Mouse (Mus musculus): ENCODE measurements around the gene Tomt. TPM values are rescaled to one million over a fixed set of nuclear protein-coding genes. Genes with fewer than 3 reads are reported as not detected.

Gene Tomt
- polyA plus RNA-seq, 1 experiment, result not detected

GRCm38 (mm10) chr7:101866491-101867265 lies 39.5 kb downstream of the Tomt start:
- Histone ChIP-seq H3K36me3 (replicated peaks; ENCODE audit: low read length) (no peaks in the 10 kb centered on the region), H3K4me1 (peaks cover 19% of the 10 kb centered on the region)
- TF ChIP-seq FLI1 (IDR thresholded peaks at IDR 0.05; ENCODE audit: low read length), result no peak
- no peak for TF ChIP-seq GATA1 (IDR thresholded peaks at IDR 0.05; ENCODE audit: borderline replicate concordance, low read length)

GRCm38 (mm10) chr7:101863415-101863814 lies 42.7 kb downstream of the Tomt start, which contains the start of gene Anapc15:
Gene Anapc15, plus strand, starts transcription at chr7:101863715.
- Histone ChIP-seq H3K27me3 (replicated peaks) (peaks cover 12% of the 10 kb centered on the region), H3K4me3 (replicated peaks) (no peak within 1 kb of the TSS), H3K36me3 (replicated peaks; ENCODE audit: low read length) (no peaks in the 10 kb centered on the region), H3K9me3 (peaks cover 4% of the 10 kb centered on the region), H3K4me1 (peaks cover 14% of the 10 kb centered on the region)
- TF ChIP-seq FLI1 (IDR thresholded peaks at IDR 0.05; ENCODE audit: low read length) (no peak), GATA1 (IDR thresholded peaks at IDR 0.05; ENCODE audit: borderline replicate concordance, low read length) (no peak)

More at GRCm38 (mm10) chr7:101866491-101867265, 39.5 kb downstream of the Tomt start:
- Histone ChIP-seq H3K4me3 (replicated peaks) (no peak overlapping the region), H3K27me3 (replicated peaks) (peaks cover 6% of the 10 kb centered on the region), H3K9me3 (peaks cover 4% of the 10 kb centered on the region)

GRCm38 (mm10) chr7:101862291-101862690 lies 43.9 kb downstream of the Tomt start:
- H3K9me3 ChIP-seq, result peaks cover 4% of the 10 kb centered on the region
- no peak overlapping the region for H3K4me3 ChIP-seq (replicated peaks)
- peaks cover 16% of the 10 kb centered on the region for H3K4me1 ChIP-seq
- TF ChIP-seq GATA1 (IDR thresholded peaks at IDR 0.05; ENCODE audit: borderline replicate concordance, low read length) (no peak), FLI1 (IDR thresholded peaks at IDR 0.05; ENCODE audit: low read length) (no peak)
- H3K36me3 ChIP-seq (replicated peaks; ENCODE audit: low read length), result no peaks in the 10 kb centered on the region
- peaks cover 14% of the 10 kb centered on the region for H3K27me3 ChIP-seq (replicated peaks)

GRCm38 (mm10) chr7:101860978-101861377 lies 45.2 kb downstream of the Tomt start:
- Histone ChIP-seq H3K4me1 (peaks cover 12% of the 10 kb centered on the region; the same call in 1 of the 2 replicates), H3K9me3 (peaks cover 4% of the 10 kb centered on the region), H3K36me3 (replicated peaks; ENCODE audit: low read length) (no peaks in the 10 kb centered on the region), H3K27me3 (replicated peaks) (peaks cover 25% of the 10 kb centered on the region), H3K4me3 (replicated peaks) (no peak overlapping the region)
- TF ChIP-seq GATA1 (IDR thresholded peaks at IDR 0.05; ENCODE audit: borderline replicate concordance, low read length) (no peak), FLI1 (IDR thresholded peaks at IDR 0.05; ENCODE audit: low read length) (no peak)

- Histone ChIP-seq H3K4me1 (peaks cover 7% of the 10 kb centered on the region; the same call in 1 of the 2 replicates), H3K4me3 (replicated peaks) (no peak overlapping the region), H3K36me3 (replicated peaks; ENCODE audit: low read length) (no peaks in the 10 kb centered on the region), H3K27me3 (replicated peaks) (peaks cover 25% of the 10 kb centered on the region), H3K9me3 (no peaks in the 10 kb centered on the region)
- TF ChIP-seq GATA1 (IDR thresholded peaks at IDR 0.05; ENCODE audit: borderline replicate concordance, low read length), result no peak
- TF ChIP-seq FLI1 (IDR thresholded peaks at IDR 0.05; ENCODE audit: low read length), result no peak
These were observed 47.8 kb downstream of the Tomt start for GRCm38 (mm10) chr7:101858362-101858761.

- TF ChIP-seq FLI1 (IDR thresholded peaks at IDR 0.05; ENCODE audit: low read length) (no peak), GATA1 (IDR thresholded peaks at IDR 0.05; ENCODE audit: borderline replicate concordance, low read length) (no peak)
- Histone ChIP-seq H3K27me3 (replicated peaks) (peaks cover 27% of the 10 kb centered on the region), H3K9me3 (no peaks in the 10 kb centered on the region), H3K4me3 (replicated peaks) (no peak within 1 kb of the TSS), H3K36me3 (replicated peaks; ENCODE audit: low read length) (no peaks in the 10 kb centered on the region), H3K4me1 (peaks cover 7% of the 10 kb centered on the region; the same call in 1 of the 2 replicates)
These were observed 49.1 kb downstream of the Tomt start, which contains the start of gene Folr2 for GRCm38 (mm10) chr7:101857094-101857493. Gene Folr2, minus strand, starts transcription at chr7:101857194.

GRCm38 (mm10) chr7:101853816-101854215 lies 52.3 kb downstream of the Tomt start:
- Histone ChIP-seq H3K4me1 (peaks cover 8% of the 10 kb centered on the region; the same call in 1 of the 2 replicates), H3K36me3 (replicated peaks; ENCODE audit: low read length) (no peaks in the 10 kb centered on the region), H3K9me3 (no peaks in the 10 kb centered on the region), H3K27me3 (replicated peaks) (peaks cover 19% of the 10 kb centered on the region), H3K4me3 (replicated peaks) (no peak overlapping the region)
- TF ChIP-seq FLI1 (IDR thresholded peaks at IDR 0.05; ENCODE audit: low read length), result no peak
- TF ChIP-seq GATA1 (IDR thresholded peaks at IDR 0.05; ENCODE audit: borderline replicate concordance, low read length), result no peak

- no peaks in the 10 kb centered on the region for H3K9me3 ChIP-seq
- TF ChIP-seq FLI1 (IDR thresholded peaks at IDR 0.05; ENCODE audit: low read length) (no peak), GATA1 (IDR thresholded peaks at IDR 0.05; ENCODE audit: borderline replicate concordance, low read length) (no peak)
- H3K27me3 ChIP-seq (replicated peaks), result peaks cover 15% of the 10 kb centered on the region
- no peak overlapping the region for H3K4me3 ChIP-seq (replicated peaks)
- peaks cover 5% of the 10 kb centered on the region; the same call in 1 of the 2 replicates for H3K4me1 ChIP-seq
- no peaks in the 10 kb centered on the region for H3K36me3 ChIP-seq (replicated peaks; ENCODE audit: low read length)
These were observed 53.3 kb downstream of the Tomt start for GRCm38 (mm10) chr7:101852846-101853245.

- Histone ChIP-seq H3K4me1 (peaks cover 5% of the 10 kb centered on the region; the same call in 1 of the 2 replicates), H3K27me3 (replicated peaks) (peaks cover 9% of the 10 kb centered on the region), H3K9me3 (no peaks in the 10 kb centered on the region), H3K4me3 (replicated peaks) (no peak overlapping the region), H3K36me3 (replicated peaks; ENCODE audit: low read length) (no peaks in the 10 kb centered on the region)
- TF ChIP-seq GATA1 (IDR thresholded peaks at IDR 0.05; ENCODE audit: borderline replicate concordance, low read length), result no peak
These were observed 54.5 kb downstream of the Tomt start for GRCm38 (mm10) chr7:101851689-101852088.

Other genes with a start within 250 kb of the Tomt start
- 8.3 and 18.4 TPM in 2 replicates for gene Clpb, start 242.7 kb downstream of the Tomt start, polyA plus RNA-seq (2012; ENCODE audit: insufficient read depth, low replicate concordance)
- gene Phox2a, start 88.0 kb downstream of the Tomt start, polyA plus RNA-seq (2012; ENCODE audit: insufficient read depth, low replicate concordance), result 0.29 TPM in 1 of 2 replicates, not detected in the other
- gene Inppl1, start 68.1 kb downstream of the Tomt start, polyA plus RNA-seq (2012; ENCODE audit: insufficient read depth, low replicate concordance), result 78.9 and 135 TPM in 2 replicates
- 0.77 TPM in 1 of 2 replicates, not detected in the other for gene Folr2, start 49.2 kb downstream of the Tomt start, polyA plus RNA-seq (2012; ENCODE audit: insufficient read depth, low replicate concordance)
- 31.8 and 36.2 TPM in 2 replicates for gene Anapc15, start 42.6 kb downstream of the Tomt start, polyA plus RNA-seq (2012; ENCODE audit: insufficient read depth, low replicate concordance)
- not detected in 2 replicates for gene Folr1, start 35.6 kb downstream of the Tomt start, polyA plus RNA-seq (2012; ENCODE audit: insufficient read depth, low replicate concordance)
- 156 and 181 TPM in 2 replicates for gene Lamtor1, start 455 bp downstream of the Tomt start, polyA plus RNA-seq (2012; ENCODE audit: insufficient read depth, low replicate concordance)
- not detected in 2 replicates for gene Lrrc51, start 27.5 kb upstream of the Tomt start, polyA plus RNA-seq (2012; ENCODE audit: insufficient read depth, low replicate concordance)
- gene Numa1, start 27.8 kb upstream of the Tomt start, polyA plus RNA-seq (2012; ENCODE audit: insufficient read depth, low replicate concordance), result 57.5 and 58.2 TPM in 2 replicates
- 24.3 and 28.3 TPM in 2 replicates for gene Il18bp, start 112.3 kb upstream of the Tomt start, polyA plus RNA-seq (2012; ENCODE audit: insufficient read depth, low replicate concordance)
- 2.8 TPM in 1 of 2 replicates, not detected in the other for gene Rnf121, start 159.1 kb upstream of the Tomt start, polyA plus RNA-seq (2012; ENCODE audit: insufficient read depth, low replicate concordance)
- 4.0 and 5.4 TPM in 2 replicates for gene Xndc1, start 159.2 kb upstream of the Tomt start, polyA plus RNA-seq (2012; ENCODE audit: insufficient read depth, low replicate concordance)
- gene Xntrpc, start 159.4 kb upstream of the Tomt start, polyA plus RNA-seq (2012; ENCODE audit: insufficient read depth, low replicate concordance), result 0.51 and 0.64 TPM in 2 replicates
- gene Trpc2, start 176.8 kb upstream of the Tomt start, polyA plus RNA-seq (2012; ENCODE audit: insufficient read depth, low replicate concordance), result not detected in 2 replicates
- gene Art1, start 195.4 kb upstream of the Tomt start, polyA plus RNA-seq (2012; ENCODE audit: insufficient read depth, low replicate concordance), result not detected in 2 replicates
- gene Art5, start 203.1 kb upstream of the Tomt start, polyA plus RNA-seq (2012; ENCODE audit: insufficient read depth, low replicate concordance), result not detected in 2 replicates
- 0.18 TPM in 1 of 2 replicates, not detected in the other for gene Chrna10, start 210.5 kb upstream of the Tomt start, polyA plus RNA-seq (2012; ENCODE audit: insufficient read depth, low replicate concordance)